Mouse (Mus musculus): ENCODE data around the gene Slc36a3.
A peak's percentile ranks its signal among the peaks of the same experiment; 100 is the strongest.
"Not testable (repeated sequence)": the region's sequence is repeated elsewhere in the genome, so short reads cannot be mapped to it uniquely, and the experiment has no call there.

Slc36a3 gene

DNA sequence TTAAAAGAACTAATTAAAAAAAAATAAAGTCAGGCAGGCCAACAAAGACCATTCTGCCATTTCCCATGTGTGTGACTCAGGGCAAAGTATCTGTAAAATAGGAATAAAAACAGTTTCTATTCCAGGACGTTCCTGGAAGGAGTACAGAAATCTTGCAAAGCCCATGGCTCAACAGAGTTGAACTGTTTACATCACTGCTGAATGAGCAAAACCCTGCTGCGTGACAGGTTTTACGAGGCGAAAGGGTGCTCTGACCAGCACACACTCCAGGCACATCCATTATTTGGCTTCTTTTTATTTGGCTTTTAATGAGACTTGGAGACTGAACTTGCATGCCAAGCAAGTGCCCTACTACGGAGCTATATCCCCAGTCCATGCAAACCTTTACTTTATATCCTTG, 7.5 kb downstream of the Slc36a3 start:
- no peak for DNase-seq (ENCODE audit: low spot score in 2 of 2)

DNA sequence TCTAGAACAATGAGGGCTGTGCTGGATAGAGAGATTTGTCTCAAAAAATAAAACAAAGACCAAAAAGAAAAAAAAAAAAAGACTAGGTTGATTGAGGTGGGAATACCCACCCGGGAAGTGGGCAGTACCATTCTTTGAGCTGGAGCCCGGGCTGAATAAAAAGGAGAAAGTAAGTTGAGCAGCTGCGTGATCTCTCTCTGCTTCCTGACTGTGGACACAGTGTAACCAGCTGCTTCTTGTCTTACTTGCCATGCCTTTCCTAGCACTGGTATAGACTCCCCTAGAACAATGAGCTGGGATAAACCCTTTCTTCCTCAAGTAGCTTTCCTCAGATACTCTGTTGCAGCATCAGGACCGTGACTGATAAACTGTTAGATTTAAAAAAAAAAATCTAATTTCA, 10.0 kb downstream of the Slc36a3 start:
- no peak for DNase-seq (ENCODE audit: low spot score in 2 of 2)

DNA sequence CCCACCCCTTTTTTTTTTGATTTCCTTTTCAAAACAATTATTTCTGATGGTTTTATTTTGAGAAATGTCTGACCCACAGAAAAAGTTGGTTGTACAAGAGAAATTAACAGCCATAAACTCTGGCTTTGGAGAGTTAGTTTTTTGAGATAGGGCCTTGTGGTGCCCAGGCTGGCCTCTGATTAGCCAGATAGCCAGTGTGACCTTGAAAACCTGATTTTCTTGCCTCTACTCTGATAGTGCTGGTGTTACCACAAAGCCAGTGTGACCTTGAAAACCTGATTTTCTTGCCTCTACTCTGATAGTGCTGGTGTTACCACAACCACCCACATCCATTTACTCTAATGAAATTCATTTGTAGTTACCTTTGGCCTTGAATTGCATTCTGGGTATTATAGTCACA, 13.9 kb downstream of the Slc36a3 start:
- DNase-seq (ENCODE audit: low spot score in 2 of 2), result no peak

DNA sequence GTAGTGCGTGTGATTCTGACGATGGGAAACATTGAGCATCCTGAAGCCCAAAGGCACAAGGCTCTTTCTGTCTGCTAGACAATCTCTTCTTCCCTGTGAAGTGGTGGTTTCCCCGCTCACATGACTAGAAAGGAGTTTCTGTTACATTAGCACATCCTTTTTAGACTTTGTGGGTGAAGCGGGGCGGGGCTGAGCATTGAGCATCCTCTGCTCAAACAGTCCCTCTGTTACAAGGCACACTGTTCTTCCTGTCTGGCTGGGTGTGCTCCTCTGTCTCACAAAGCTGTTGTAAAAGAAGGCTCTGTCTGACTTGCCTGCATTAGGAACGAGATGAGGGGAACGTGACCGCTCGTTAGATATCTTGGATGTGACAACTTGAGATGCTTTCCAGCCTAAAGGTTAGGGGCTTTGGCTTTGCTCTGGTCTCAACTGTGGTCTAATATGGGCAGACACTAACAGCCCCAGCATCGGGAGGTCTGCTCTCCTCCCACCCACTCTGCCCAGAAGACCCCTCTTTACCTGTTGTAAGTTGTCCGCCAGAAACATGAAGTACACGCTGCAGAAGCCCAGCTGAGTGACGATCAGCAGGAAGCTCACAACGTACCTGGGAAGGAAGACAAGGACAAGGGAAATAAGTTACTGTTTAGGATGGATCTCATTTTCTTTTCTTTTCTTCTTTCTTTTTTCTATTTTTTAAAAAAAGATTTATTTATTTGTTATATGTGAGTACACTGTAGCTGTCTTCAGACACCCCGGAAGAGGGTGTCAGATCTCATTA, 14.5 kb downstream of the Slc36a3 start:
- DNase-seq (ENCODE audit: low spot score in 2 of 2), result no peak

DNA sequence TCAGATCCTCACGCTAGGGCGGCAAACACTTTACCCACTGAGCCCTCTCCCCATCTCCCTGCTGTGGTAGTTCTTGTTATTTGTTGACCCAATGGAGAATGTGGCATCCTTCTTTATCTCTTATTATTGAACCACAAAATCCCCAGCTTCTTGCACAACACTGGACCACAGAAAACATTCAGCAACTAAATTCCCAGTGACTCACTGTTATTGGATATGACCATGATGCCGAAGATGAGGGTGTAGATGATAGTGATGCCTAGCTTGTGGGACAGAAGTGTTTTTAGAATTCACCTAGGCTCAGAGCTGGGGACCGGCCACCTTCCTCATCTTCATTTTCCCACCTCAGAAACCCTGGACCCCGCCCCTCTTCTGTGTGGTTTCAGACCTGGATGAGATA, 16.6 kb downstream of the Slc36a3 start:
- DNase-seq (ENCODE audit: low spot score in 2 of 2), result no peak

DNA sequence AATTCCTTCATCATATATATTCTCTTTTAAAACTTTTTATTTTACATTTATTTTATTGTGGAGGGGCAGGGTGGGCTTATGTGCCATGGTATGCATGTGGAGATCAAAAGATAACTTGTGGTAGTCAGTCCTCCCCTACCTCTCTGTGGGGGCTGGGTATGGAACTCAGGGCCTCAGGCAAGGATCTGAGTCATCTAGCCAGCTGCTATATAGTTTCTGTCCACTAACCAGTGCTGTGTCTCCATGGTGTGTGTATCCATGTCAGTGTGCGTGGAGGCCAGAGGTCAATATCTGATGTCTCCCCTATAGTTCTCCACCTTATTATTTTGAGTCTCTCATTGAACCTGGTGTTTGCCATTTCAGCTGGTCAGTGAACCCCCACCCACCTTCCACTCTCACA, 17.1 kb downstream of the Slc36a3 start:
- DNase-seq (ENCODE audit: low spot score in 2 of 2), result no peak

DNA sequence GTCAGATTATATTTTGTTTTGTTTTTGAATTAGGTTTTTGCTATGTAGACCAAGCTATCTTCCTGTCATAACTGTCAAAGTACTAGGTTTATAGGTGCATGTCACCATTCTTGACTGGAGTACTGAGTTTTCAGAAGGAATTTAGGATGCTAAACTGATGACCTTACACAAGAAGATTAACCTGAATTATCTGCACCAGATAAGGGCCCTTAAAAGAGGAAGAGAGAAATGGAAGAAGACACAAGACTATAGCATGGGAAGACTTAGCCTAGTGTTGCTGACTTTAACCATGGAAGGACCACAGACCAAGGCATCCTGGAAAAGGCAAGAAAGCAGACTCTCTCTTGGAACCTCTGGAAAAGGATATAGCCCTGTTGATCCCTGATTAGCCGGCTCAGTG, 18.3 kb downstream of the Slc36a3 start:
- no peak for DNase-seq (ENCODE audit: low spot score in 2 of 2)

DNA sequence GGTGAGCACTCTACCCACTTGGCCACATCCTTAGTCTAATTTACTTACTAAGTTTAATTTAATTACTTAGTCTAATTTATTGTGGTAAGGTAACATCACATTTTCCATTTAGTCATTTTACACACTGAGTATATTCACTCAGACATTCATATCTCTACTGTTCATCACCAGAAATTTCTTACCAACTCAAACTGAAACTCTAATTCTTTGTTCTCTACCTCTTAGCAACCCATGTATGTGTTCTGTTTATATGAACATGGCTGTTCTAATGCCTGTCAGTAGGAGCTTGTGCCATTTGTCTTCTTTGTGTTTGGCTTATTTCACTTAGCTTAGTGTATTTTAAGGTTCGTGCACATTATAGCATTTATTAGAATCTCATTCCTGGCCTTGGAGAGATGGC, 19.6 kb downstream of the Slc36a3 start:
- no peak for DNase-seq (ENCODE audit: low spot score in 2 of 2)

DNA sequence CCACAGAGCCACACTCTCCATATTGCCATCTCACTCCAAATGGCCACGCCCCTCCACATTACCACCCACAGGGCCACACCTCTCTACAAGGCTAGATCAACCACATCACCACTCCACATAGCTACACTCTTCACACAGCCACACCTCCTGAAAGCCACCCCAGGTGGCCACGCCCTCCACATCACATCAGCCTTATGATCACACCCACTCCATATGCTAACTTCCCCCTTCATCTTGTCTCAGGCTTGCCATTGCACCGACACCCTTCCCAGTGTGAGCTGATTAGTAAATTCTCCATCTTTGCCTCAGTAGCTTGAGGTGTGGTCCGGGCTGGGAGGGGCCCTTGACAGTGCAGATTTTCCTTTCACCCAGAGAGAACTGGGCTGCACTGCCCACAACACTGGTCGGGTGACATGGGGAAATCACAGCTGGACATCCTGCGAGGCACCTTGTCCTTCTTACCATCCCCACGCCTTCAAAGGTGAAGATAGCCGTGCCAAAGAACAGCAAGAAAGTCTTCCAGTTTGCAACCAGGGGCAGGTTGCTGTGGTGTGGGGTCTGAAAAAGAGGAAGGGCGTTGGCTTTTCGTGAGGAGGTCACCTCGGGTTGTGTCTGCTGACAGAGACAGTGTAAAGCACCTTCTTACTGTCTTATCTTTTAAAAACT, 20.3 kb downstream of the Slc36a3 start:
- DNase-seq (ENCODE audit: low spot score in 2 of 2), result no peak

DNA sequence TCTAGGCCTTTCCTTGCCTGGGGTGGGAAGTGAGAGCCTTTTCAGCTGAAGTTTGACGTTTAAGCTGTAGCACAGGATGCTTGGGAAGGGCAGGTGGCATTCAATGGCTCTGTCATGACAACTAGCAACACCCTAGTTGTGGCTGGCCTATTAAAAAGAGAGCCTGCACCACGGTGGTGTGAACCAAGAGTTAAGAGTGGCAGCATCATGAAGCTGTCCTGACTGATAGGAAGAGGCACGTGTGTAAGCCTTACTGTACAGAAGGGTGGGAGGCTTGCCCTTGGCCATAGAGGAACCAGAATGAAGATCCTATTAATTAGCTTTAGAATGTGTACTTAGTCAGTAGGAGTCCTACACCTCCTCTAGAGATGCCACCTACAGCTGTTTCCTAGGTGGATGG, 23.1 kb downstream of the Slc36a3 start:
- DNase-seq (ENCODE audit: low spot score in 2 of 2), result no peak

DNA sequence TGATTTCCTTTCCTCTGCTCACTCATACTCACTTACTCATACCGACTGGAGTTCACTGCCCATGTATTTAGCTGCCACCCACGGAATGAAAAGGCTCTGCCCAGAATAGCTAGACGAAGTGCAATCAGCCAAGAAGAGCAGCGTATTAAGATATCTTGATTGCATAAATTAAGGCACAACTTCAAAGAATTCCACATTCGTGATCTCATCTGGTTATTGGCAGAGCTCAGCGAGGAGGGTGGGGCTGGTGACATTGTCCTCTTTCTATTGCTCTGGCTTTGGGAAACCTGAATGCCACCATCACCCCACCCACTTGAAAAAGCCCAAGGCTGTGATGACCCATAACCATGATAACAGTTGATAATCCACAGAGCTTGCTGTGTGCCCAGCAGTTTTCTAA, 23.6 kb downstream of the Slc36a3 start:
- no peak for DNase-seq (ENCODE audit: low spot score in 2 of 2)

DNA sequence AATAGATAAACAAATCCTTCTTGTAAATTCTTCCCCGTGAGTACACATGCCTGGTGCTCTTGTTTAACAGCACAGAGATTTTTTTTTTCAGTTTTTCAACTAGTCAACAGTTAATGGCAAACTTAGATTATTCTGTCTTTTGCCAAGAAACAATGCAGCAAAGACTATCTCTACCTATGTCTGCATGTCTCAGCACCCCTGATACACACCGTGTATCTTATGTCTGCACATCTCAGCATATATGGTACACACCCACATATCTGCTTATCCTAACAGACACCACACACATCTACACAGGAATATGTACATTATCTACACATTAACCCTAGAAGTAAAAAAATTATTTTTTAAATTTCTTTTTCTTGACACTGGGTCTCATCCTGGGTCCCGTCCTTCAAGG, 24.8 kb downstream of the Slc36a3 start:
- DNase-seq (ENCODE audit: low spot score in 2 of 2), result no peak

DNA sequence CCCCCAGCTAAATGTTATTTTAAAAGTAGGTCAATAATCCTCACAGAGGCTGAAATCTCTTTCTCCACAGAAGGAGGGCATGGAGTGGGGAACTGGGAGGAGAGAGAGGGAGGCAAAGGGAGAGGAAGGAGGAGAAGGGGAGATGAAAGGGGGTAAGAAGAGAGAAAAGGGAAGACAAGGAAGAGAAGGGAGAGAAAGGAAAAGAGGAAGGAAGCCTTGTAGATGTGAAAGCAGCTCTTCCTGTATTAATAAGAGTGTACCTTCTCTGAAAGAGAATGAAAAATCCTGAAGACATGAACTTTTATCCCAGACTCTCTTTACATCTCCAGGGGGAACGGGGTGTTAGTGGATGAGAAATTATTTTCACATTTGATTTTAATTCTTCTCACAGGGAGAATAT, 30.1 kb downstream of the Slc36a3 start:
- no peak for DNase-seq (ENCODE audit: low spot score in 2 of 2)

DNA sequence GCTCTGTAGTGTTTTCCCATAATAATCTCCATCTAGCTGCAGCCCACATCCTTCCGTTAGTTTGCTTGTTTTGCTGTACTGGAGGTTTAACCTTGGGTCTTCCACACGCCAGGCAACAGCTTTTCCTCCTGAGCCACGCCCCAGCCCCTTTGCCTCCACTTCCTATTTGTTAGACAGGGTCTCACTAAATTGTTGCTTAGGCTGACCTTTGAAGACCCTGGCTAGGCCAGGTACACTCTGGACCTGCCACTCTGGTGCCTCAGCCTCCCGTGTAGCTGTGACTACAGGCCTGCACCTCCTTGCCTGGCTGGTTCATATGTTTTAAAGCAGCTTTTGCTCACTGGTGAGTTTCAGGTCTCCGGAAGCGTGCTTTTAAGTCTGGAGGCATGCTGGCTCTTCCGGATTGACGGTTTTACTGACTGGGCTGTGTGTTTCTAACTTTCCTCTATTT, 30.7 kb downstream of the Slc36a3 start:
- no peak for DNase-seq (ENCODE audit: low spot score in 2 of 2)

DNA sequence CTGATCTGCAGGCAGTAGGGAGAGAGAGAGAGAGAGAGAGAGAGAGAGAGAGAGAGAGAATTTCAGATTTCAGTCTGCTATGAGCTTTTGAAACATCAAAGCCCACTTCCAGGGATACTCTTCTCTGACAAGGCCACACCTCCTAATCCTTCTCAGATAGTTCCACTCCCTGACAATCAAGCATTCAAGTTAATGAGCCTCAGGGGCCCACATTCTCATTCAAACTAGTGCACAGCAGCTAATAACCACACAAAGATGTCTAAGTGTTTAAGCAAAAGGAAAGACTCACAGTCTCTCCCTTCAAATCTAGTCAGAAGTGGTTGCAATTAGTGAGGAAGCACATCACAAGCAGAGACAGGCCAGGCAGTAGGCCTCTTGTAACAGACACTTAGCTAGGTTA, 31.2 kb downstream of the Slc36a3 start:
- no peak for DNase-seq (ENCODE audit: low spot score in 2 of 2)

DNA sequence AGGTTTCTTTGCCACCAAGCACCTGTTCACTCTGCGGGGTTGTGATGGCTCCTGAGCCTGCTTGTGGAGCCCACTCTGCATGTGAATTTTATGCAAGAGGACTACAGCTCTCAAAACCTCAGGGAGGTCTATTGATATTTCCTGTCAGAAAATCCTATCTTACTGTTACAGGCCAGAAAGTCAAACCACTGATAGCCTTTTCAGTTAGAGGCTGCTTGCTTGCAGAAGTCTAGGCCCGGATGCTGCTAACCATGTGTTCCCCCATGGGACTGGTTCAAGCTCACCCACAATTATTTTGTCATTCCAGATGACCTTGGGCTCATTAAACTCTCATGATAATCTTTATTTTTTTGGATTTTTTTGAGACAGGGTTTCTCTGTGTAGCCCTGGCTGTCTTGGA, 34.5 kb downstream of the Slc36a3 start:
- no peak for DNase-seq (ENCODE audit: low spot score in 2 of 2)

DNA sequence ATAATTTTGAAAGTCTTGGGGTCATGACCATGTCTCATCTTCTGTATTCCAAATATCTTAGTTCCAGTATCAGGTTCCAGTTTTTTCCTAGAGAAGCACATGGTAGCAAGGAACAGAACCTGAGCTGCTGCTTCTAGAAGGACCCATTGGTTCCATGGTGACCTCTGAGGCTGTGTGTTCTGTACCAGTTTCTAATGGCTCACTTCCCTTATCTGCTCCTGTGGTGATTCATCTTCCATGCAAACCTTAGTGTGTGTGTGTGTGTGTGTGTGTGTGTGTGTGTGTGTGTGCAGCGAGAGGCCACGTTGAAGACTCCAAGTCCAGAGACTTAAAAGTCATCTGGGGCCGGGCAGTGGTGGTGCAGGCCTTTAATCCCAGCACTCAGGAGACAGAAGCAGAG, 35.5 kb downstream of the Slc36a3 start:
- DNase-seq (ENCODE audit: low spot score in 2 of 2), result no peak

DNA sequence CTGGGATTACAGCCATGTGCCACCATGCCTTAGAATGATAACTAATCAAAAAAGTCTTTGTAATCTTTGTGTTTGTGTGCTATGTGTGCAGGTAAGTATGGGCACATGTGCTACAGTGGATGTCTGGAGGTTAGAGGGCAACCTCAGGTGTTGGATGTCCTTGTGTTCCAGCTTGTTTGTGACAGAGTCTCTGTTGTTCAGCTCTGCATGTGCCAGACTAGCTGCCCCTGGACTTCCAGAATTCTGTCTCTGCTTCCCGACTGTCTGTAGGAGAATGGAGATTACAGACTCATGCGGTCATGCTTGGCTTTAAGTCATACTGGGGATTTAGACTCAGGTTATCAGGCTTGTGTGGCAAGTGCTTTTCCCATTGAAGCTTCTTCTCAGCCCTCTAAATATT, 37.2 kb downstream of the Slc36a3 start:
- DNase-seq (ENCODE audit: low spot score in 2 of 2), result no peak

DNA sequence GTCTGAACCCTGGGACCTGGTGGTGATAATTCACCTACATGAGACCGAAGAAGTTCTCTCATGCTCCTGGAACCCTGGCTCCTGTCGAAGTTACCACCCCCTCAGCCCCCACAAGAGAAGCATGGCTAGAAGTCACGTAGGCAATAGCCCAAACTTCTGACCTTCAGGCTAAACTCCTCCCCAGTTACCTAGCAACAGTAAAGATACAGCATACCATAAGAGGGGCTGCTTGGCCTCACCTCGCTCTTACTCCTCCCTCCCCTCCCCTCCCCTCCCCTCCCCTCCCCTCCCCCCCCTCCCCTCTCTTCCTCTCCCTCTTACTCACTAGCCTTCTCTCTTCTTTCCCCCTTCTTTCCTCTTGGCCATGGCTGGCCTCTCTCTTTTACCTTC, 37.7 kb downstream of the Slc36a3 start:
- not testable (repeated sequence) for DNase-seq (ENCODE audit: low spot score in 2 of 2)

DNA sequence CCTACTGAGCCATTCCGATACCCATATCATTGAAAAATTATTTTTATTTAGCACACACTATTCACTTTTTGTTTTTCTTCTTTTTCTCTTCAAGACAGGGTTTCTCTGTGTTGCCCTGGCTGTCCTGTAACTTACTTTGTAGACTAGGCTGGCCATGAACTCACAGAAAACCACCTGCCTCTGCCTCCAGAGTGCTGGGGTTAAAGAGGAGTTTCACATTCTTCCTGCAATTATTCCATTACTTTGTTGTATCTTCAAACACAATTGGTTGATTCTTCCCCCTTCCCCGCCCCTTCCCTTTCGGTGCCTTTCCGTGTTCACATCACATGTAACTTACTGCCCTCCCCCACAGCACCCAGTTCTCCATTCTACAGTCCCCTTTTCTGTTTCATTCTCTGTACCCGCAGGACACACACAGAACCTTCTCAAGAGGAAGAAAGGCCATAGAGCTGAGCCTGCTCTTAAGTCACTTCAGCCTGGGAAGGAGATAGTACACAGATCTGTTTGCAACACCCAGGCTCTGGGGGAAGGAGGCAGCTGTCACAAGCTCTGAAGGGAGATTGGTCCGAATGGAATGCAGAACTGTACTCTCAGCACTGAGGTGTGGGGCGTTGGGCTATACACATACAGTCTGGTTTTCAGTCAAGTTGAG, 38.2 kb downstream of the Slc36a3 start:
- DNase-seq (ENCODE audit: low spot score in 2 of 2), result peak; percentile 32 to 57

DNA sequence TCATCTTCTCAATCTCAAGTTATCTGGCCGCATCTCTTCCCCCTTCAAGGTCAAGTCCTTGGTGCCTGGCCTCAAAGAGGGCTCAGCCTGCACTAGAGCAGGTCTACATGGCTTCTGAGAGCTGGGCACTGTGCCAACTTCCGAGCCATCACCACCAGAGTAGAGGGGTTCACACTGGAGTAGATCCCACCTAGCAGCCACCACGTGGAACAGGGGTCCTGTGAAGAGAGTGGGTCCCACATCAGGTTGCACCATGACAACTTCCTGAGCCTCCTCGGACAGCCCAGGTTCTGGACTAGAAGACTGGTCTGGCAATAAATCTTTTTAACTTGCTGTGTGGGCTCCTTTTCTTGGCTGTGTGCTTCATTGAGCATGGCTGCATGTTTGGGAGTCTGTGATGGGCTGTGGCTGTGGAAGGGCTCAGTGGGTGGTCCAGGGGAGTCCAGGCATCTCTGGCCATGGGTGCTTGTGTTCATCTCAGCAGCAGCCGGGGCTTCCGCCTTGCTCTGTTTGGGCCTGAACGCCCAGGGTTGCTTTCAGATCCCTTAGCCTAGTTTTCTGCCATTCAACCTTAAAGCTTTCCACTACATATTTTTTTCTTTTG, 40.8 kb downstream of the Slc36a3 start:
- DNase-seq (ENCODE audit: low spot score in 2 of 2), result no peak

DNA sequence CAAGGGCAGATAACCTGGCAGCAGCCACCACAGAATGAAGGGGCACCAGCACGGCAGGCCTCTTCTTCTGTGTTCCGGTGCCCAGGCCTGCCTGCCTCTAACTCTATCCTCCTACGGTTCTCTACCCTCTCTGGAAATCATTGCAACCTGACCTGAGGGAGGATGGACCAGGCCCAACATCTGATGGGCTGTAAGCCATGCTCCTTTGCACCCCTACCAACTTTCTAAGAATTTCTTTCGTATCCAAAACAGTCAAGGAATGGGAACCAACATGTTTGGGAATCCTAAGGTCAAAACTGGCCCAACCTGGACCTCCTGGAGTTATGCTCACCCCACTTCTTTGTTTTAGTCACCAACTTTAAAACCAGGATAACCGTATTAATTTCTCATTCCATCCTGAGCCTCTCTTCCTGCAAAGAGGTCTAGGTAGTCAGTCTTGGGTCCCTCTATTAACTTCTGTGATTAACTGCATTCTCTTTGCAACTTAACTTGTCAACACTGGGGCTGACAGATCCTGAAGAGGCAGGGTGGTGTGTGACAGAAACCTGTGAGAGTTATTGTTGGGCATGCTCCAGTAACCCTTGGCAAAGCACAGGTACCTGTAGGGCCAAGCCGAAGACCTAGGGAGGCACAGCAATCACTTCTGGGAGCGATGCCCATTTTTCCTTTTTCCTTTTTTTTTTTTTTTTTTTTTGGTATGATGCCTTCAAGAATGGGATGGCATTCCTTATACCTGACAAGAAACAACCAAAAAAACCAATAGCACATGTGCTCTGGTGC, 41.8 kb downstream of the Slc36a3 start:
- no peak for DNase-seq (ENCODE audit: low spot score in 2 of 2)
